Mouse (Mus musculus): ENCODE data around the gene Hoxd4.

The Hoxd4 gene

GRCm38 (mm10) chr2:74691995-74692807 is 19.5 kb upstream of the Hoxd4 start:
- DNase-seq (ENCODE audit: low read depth, low spot score): peak; percentile 45

GRCm38 (mm10) chr2:74692808-74693431 is 18.8 kb upstream of the Hoxd4 start:
- peak; percentile 38 for DNase-seq (ENCODE audit: low read depth, low spot score)

- no peak for DNase-seq (ENCODE audit: low read depth, low spot score)
Measured at GRCm38 (mm10) chr2:74693432-74693827, 18.3 kb upstream of the Hoxd4 start.

GRCm38 (mm10) chr2:74694066-74694465 is 17.7 kb upstream of the Hoxd4 start:
- peak; percentile 86 for DNase-seq (ENCODE audit: low read depth, low spot score)

- DNase-seq (ENCODE audit: low read depth, low spot score): no peak
Measured at GRCm38 (mm10) chr2:74695383-74695782, 16.3 kb upstream of the Hoxd4 start.

- DNase-seq (ENCODE audit: low read depth, low spot score): no peak
Measured at GRCm38 (mm10) chr2:74695813-74696430, 15.8 kb upstream of the Hoxd4 start.

GRCm38 (mm10) chr2:74696442-74697335 is 15.0 kb upstream of the Hoxd4 start:
- peak; percentile 51 for DNase-seq (ENCODE audit: low read depth, low spot score)

- DNase-seq (ENCODE audit: low read depth, low spot score): peak; percentile 80
Measured at GRCm38 (mm10) chr2:74697567-74698121, 14.1 kb upstream of the Hoxd4 start, which contains the start of gene Hoxd9. Hoxd9 (plus strand) TSS chr2:74697727.

GRCm38 (mm10) chr2:74698201-74699052 is 13.3 kb upstream of the Hoxd4 start:
- peak; percentile 66 for DNase-seq (ENCODE audit: low read depth, low spot score)

GRCm38 (mm10) chr2:74699053-74699430 is 12.7 kb upstream of the Hoxd4 start:
- no peak for DNase-seq (ENCODE audit: low read depth, low spot score)

GRCm38 (mm10) chr2:74699664-74700545 is 11.8 kb upstream of the Hoxd4 start:
- DNase-seq (ENCODE audit: low read depth, low spot score): no peak

- DNase-seq (ENCODE audit: low read depth, low spot score): no peak
Measured at GRCm38 (mm10) chr2:74700546-74701112, 11.1 kb upstream of the Hoxd4 start.

GRCm38 (mm10) chr2:74701949-74702819 is 9.5 kb upstream of the Hoxd4 start:
- peak; percentile 69 for DNase-seq (ENCODE audit: low read depth, low spot score)

GRCm38 (mm10) chr2:74702820-74703219 is 8.9 kb upstream of the Hoxd4 start:
- DNase-seq (ENCODE audit: low read depth, low spot score): no peak

GRCm38 (mm10) chr2:74703317-74703716 is 8.4 kb upstream of the Hoxd4 start:
- DNase-seq (ENCODE audit: low read depth, low spot score): no peak

GRCm38 (mm10) chr2:74703720-74704392 is 7.9 kb upstream of the Hoxd4 start:
- no peak for DNase-seq (ENCODE audit: low read depth, low spot score)

- peak; percentile 76 for DNase-seq (ENCODE audit: low read depth, low spot score)
Measured at GRCm38 (mm10) chr2:74704393-74704998, 7.2 kb upstream of the Hoxd4 start, which contains the start of gene Hoxd8. Hoxd8 (plus strand) TSS chr2:74704615.
